ENCODE assay signal across 8 mouse cellular contexts in genomic region chr19:56821798-56822447, GRCm38 (mm10). TPM values are rescaled to one million over a fixed set of nuclear protein-coding genes. Genes with fewer than 3 reads are reported as not detected.
DNase-seq lines count a peak whose midpoint lies in the region; ATAC-seq and TF ChIP-seq lines count a peak whose summit lies in the region.

Gene Ccdc186, minus strand, starts transcription at chr19:56822190.

- H3K9ac ChIP-seq in forebrain, embryonic 14.5 days (ENCODE audit: low read length), result peak within 1 kb of the TSS; percentile 95

- peak within 1 kb of the TSS; percentile 75 for H3K4me2 ChIP-seq in forebrain, embryonic 14.5 days (ENCODE audit: low read length)

- H3K36me3 ChIP-seq in forebrain, embryonic 14.5 days (ENCODE audit: control insufficient read depth, insufficient read depth, low read length), result no peaks in the 10 kb centered on the region

- peak; percentile 98 for ATAC-seq in forebrain, embryonic 14.5 days
- peak; percentile 96 for ATAC-seq in neutrophil, adult 5-6 weeks (ENCODE audit: extremely low read depth, insufficient number of reproducible peaks, low FRiP score, poor library complexity, severe bottlenecking)

- WGBS in forebrain, embryonic 14.5 days, result under 1% methylated on average over 77 of the region's 79 CpGs
- under 1% methylated on average over 79 of the region's 79 CpGs for whole genome bisulfite sequencing in lung, adult 2 months

- peak; percentile 81 for TF ChIP-seq POLR2A in lung, adult 2 months (IDR thresholded peaks at IDR 0.05; ENCODE audit: borderline replicate concordance, extremely low read depth, low read depth, low read length)

- peak within 1 kb of the TSS; percentile 99 for H3K4me3 ChIP-seq in forebrain, embryonic 14.5 days (ENCODE audit: low read depth, low read length)
- peak within 1 kb of the TSS; percentile 99 for H3K4me3 ChIP-seq in lung, adult 2 months (replicated peaks; ENCODE audit: extremely low read depth, low read depth, low read length)

- H3K9me3 ChIP-seq in forebrain, embryonic 14.5 days (replicated peaks; ENCODE audit: control insufficient read depth, low read length), result no peaks in the 10 kb centered on the region

- intact Hi-C loops in heart, postnatal 14 days (cut with DNase I), result no loop called here

- peaks cover 22% of the 10 kb centered on the region for H3K4me1 ChIP-seq in forebrain, embryonic 14.5 days (ENCODE audit: control insufficient read depth, insufficient read depth, low read length)
- peaks cover 16% of the 10 kb centered on the region for H3K4me1 ChIP-seq in lung, adult 2 months (ENCODE audit: control insufficient read depth, insufficient read depth, low read length)

- no peaks in the 10 kb centered on the region for H3K27me3 ChIP-seq in forebrain, embryonic 14.5 days (replicated peaks; ENCODE audit: control insufficient read depth, insufficient read depth, low read length)

- H3K27ac ChIP-seq in forebrain, embryonic 14.5 days (ENCODE audit: low read depth, low read length), result peak within 1 kb of the TSS; percentile 78; the same call in 1 of the 2 replicates

- TF ChIP-seq CTCF in lung, adult 2 months (IDR thresholded peaks at IDR 0.05; ENCODE audit: insufficient read depth, low read length), result no peak

- DNase-seq in ES-CJ7 (ENCODE audit: low read depth, low spot score), result peak; percentile 95
- peak; percentile 95 for DNase-seq in cerebellum, adult 11 months
- DNase-seq in forebrain, embryonic 14.5 days (ENCODE audit: low spot score), result peak; percentile 98
- peak; percentile 97 to 98 for DNase-seq in heart, postnatal 14 days
- DNase-seq in layer of hippocampus, adult 18-20 months (ENCODE audit: low spot score in 2 of 2), result peak; percentile 94 to 99
- peak; percentile 96 for DNase-seq in lung, adult 2 months
- peak; percentile 89 to 90 for DNase-seq in thymus, adult 18-20 months

RNA-seq across cellular contexts. Expression of gene Ccdc186, which starts in this region (rescaled TPM):
- 21.2 and 28.9 TPM in 2 replicates for polyA plus RNA-seq in forebrain, embryonic 14.5 days (2014; fragmentation: Nextera tagmentation; extraction: Ambion mirVana)
- 10 to 100 TPM; 26.1 to 26.5 TPM for total RNA-seq in heart, postnatal 14 days (2021)
- 10 to 100 TPM; 51.0 to 51.4 TPM for total RNA-seq in layer of hippocampus, adult 18-20 months (2021)
- 5.6 and 7.5 TPM in 2 replicates for polyA plus RNA-seq in lung, adult 2 months (2012; rRNA removed)
- total RNA-seq in neutrophil, adult 5-6 weeks (2017), result 72.7 and 73.7 TPM in 2 replicates

Comparison
In these comparisons a context has a peak if more than half of its experiments do, and no peak if none do; other contexts are left out.
1. Peak in every context shown above with its lines: DNase-seq, ATAC-seq, H3K4me3 ChIP-seq and H3K27ac ChIP-seq.